Mouse (Mus musculus): Measurements from ENCODE around the gene Cd200r3. TPM values are rescaled to one million over a fixed set of nuclear protein-coding genes. Genes with fewer than 3 reads are reported as not detected.

Gene Cd200r3
- polyA plus RNA-seq, 1 experiment from 2014 or later = not detected

GRCm38 (mm10) chr16:44996701-44997100 is 53.2 kb downstream of the Cd200r3 start:
- no peaks in the 10 kb centered on the region for H3K4me1 ChIP-seq (replicated peaks; ENCODE audit: control insufficient read depth, insufficient read depth, low read length)
- no peaks in the 10 kb centered on the region for H3K36me3 ChIP-seq (ENCODE audit: control insufficient read depth, insufficient read depth, low read length)
- ATAC-seq (replicated peaks; ENCODE audit: low FRiP score, low TSS enrichment, low read depth) (no peak), DNase-seq (ENCODE audit: low spot score) (no peak)
- H3K27ac ChIP-seq (ENCODE audit: low read depth) = no peak overlapping the region
- no peak overlapping the region for H3K4me3 ChIP-seq (ENCODE audit: low read depth, low read length)
- no peak overlapping the region for H3K4me2 ChIP-seq (ENCODE audit: low read length)
- WGBS = 91% methylated on average over 1 of the region's 1 CpGs
- no peak overlapping the region for H3K9ac ChIP-seq (ENCODE audit: low read length)
- no peaks in the 10 kb centered on the region for H3K9me3 ChIP-seq (ENCODE audit: control insufficient read depth, low read length)
- no peaks in the 10 kb centered on the region for H3K27me3 ChIP-seq (replicated peaks; ENCODE audit: control insufficient read depth, insufficient read depth, low read length)

- Histone ChIP-seq H3K4me1 (replicated peaks; ENCODE audit: control insufficient read depth, insufficient read depth, low read length) (no peaks in the 10 kb centered on the region), H3K27ac (ENCODE audit: low read depth) (no peak overlapping the region), H3K36me3 (ENCODE audit: control insufficient read depth, insufficient read depth, low read length) (no peaks in the 10 kb centered on the region), H3K4me3 (ENCODE audit: low read depth, low read length) (no peak overlapping the region), H3K4me2 (ENCODE audit: low read length) (no peak overlapping the region), H3K9ac (ENCODE audit: low read length) (no peak overlapping the region), H3K27me3 (replicated peaks; ENCODE audit: control insufficient read depth, insufficient read depth, low read length) (no peaks in the 10 kb centered on the region), H3K9me3 (ENCODE audit: control insufficient read depth, low read length) (no peaks in the 10 kb centered on the region)
- DNase-seq (ENCODE audit: low spot score) (no peak), ATAC-seq (replicated peaks; ENCODE audit: low FRiP score, low TSS enrichment, low read depth) (no peak)
- 65% methylated on average over 3 of the region's 3 CpGs for WGBS
These were observed 56.1 kb downstream of the Cd200r3 start for GRCm38 (mm10) chr16:44999537-44999936.

- no peak for ATAC-seq (replicated peaks; ENCODE audit: low FRiP score, low TSS enrichment, low read depth)
- H3K4me1 ChIP-seq (replicated peaks; ENCODE audit: control insufficient read depth, insufficient read depth, low read length) = no peaks in the 10 kb centered on the region
These were observed 61.0 kb downstream of the Cd200r3 start for GRCm38 (mm10) chr16:45004443-45004842.

DNA sequence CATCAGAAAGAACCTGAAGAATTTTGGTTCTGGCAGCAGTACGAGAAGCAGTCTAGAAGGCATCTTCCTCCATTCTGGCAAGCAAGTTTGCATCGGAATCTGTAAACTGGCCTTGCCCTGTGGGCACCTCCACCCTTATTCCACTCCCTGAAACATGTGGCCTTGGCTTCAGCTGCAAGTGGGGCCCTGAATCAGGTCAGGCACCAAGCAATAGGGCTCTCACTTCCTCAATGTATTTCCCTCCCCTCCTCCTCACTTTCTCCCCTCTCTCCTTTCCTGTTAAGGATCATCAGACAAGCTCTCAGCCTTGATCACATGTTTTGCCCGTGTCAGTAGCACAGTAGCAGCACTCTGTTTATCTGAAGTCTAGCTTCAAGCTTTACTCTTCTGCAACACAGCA is 61.8 kb downstream of the Cd200r3 start:
- WGBS = 68% methylated on average over 3 of the region's 3 CpGs
- no peaks in the 10 kb centered on the region for H3K4me1 ChIP-seq (replicated peaks; ENCODE audit: control insufficient read depth, insufficient read depth, low read length)
- DNase-seq (ENCODE audit: low spot score) = no peak
- no peak overlapping the region for H3K9ac ChIP-seq (ENCODE audit: low read length)
- H3K27me3 ChIP-seq (replicated peaks; ENCODE audit: control insufficient read depth, insufficient read depth, low read length) = no peaks in the 10 kb centered on the region
- H3K4me2 ChIP-seq (ENCODE audit: low read length) = no peak overlapping the region
- H3K4me3 ChIP-seq (ENCODE audit: low read depth, low read length) = no peak overlapping the region
- H3K27ac ChIP-seq (ENCODE audit: low read depth) = no peak overlapping the region
- no peaks in the 10 kb centered on the region for H3K36me3 ChIP-seq (ENCODE audit: control insufficient read depth, insufficient read depth, low read length)
- ATAC-seq (replicated peaks; ENCODE audit: low FRiP score, low TSS enrichment, low read depth) = no peak
- no peaks in the 10 kb centered on the region for H3K9me3 ChIP-seq (ENCODE audit: control insufficient read depth, low read length)

More at GRCm38 (mm10) chr16:45004443-45004842, 61.0 kb downstream of the Cd200r3 start:
- H3K27ac ChIP-seq (ENCODE audit: low read depth) = no peak overlapping the region
- H3K36me3 ChIP-seq (ENCODE audit: control insufficient read depth, insufficient read depth, low read length) = no peaks in the 10 kb centered on the region
- H3K4me2 ChIP-seq (ENCODE audit: low read length) = no peak overlapping the region
- H3K9me3 ChIP-seq (ENCODE audit: control insufficient read depth, low read length) = no peaks in the 10 kb centered on the region
- no peaks in the 10 kb centered on the region for H3K27me3 ChIP-seq (replicated peaks; ENCODE audit: control insufficient read depth, insufficient read depth, low read length)
- H3K4me3 ChIP-seq (ENCODE audit: low read depth, low read length) = no peak overlapping the region
- 85% methylated on average over 3 of the region's 3 CpGs for WGBS
- H3K9ac ChIP-seq (ENCODE audit: low read length) = no peak overlapping the region
- DNase-seq (ENCODE audit: low spot score) = no peak

DNA sequence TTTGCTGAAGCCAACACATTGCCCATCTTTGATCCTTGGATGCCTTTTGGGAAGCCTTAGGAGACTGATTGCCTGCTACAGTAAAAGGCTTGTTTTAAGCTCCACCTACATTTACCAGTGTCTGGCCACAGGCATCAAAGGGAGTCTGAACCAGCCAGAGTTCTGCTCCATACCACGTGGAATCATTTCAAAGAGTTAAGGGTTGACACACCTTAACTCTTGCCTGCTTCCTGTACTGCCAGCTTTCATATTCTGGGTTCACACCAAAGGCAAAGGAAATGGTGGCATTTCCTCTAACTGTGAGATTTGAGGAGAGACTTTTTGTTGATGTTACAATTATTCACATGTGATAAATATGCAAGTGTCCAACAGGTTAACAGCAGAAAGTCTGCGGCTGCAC is 63.5 kb downstream of the Cd200r3 start:
- Histone ChIP-seq H3K4me3 (ENCODE audit: low read depth, low read length) (no peak overlapping the region), H3K9ac (ENCODE audit: low read length) (no peak overlapping the region), H3K27ac (ENCODE audit: low read depth) (no peak overlapping the region), H3K9me3 (ENCODE audit: control insufficient read depth, low read length) (no peaks in the 10 kb centered on the region), H3K36me3 (ENCODE audit: control insufficient read depth, insufficient read depth, low read length) (no peaks in the 10 kb centered on the region), H3K4me2 (ENCODE audit: low read length) (no peak overlapping the region), H3K27me3 (replicated peaks; ENCODE audit: control insufficient read depth, insufficient read depth, low read length) (no peaks in the 10 kb centered on the region), H3K4me1 (replicated peaks; ENCODE audit: control insufficient read depth, insufficient read depth, low read length) (no peaks in the 10 kb centered on the region)
- 51% methylated on average over 2 of the region's 2 CpGs for WGBS
- DNase-seq (ENCODE audit: low spot score) (no peak), ATAC-seq (replicated peaks; ENCODE audit: low FRiP score, low TSS enrichment, low read depth) (no peak)

DNA sequence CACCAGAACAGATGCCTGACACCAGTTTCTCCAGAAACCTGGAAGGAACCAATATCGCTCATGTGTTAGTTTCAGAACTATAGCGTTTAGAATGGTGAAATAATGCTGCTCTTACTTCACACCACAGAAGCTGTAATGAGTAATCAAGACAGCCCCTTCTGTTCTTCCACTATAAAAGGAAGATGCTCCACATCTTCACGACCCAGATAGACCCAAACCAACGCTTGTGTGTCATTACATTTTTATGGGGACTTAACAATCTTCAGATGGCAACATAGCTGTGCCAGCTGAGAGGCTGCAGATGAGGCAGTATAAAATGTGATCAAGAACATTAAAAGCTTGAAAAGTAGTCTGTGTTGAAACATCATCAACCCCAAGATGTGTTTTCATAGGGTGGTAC is 64.3 kb downstream of the Cd200r3 start:
- no peaks in the 10 kb centered on the region for H3K36me3 ChIP-seq (ENCODE audit: control insufficient read depth, insufficient read depth, low read length)
- no peak overlapping the region for H3K27ac ChIP-seq (ENCODE audit: low read depth)
- H3K4me3 ChIP-seq (ENCODE audit: low read depth, low read length) = no peak overlapping the region
- H3K27me3 ChIP-seq (replicated peaks; ENCODE audit: control insufficient read depth, insufficient read depth, low read length) = no peaks in the 10 kb centered on the region
- DNase-seq (ENCODE audit: low spot score) = no peak
- 86% methylated on average over 4 of the region's 4 CpGs for WGBS
- no peaks in the 10 kb centered on the region for H3K9me3 ChIP-seq (ENCODE audit: control insufficient read depth, low read length)
- ATAC-seq (replicated peaks; ENCODE audit: low FRiP score, low TSS enrichment, low read depth) = no peak
- H3K9ac ChIP-seq (ENCODE audit: low read length) = no peak overlapping the region
- H3K4me1 ChIP-seq (replicated peaks; ENCODE audit: control insufficient read depth, insufficient read depth, low read length) = no peaks in the 10 kb centered on the region
- H3K4me2 ChIP-seq (ENCODE audit: low read length) = no peak overlapping the region

- Histone ChIP-seq H3K27me3 (replicated peaks; ENCODE audit: control insufficient read depth, insufficient read depth, low read length) (no peaks in the 10 kb centered on the region), H3K4me1 (replicated peaks; ENCODE audit: control insufficient read depth, insufficient read depth, low read length) (no peaks in the 10 kb centered on the region), H3K9ac (ENCODE audit: low read length) (no peak overlapping the region), H3K9me3 (ENCODE audit: control insufficient read depth, low read length) (no peaks in the 10 kb centered on the region), H3K4me2 (ENCODE audit: low read length) (no peak overlapping the region), H3K4me3 (ENCODE audit: low read depth, low read length) (no peak overlapping the region), H3K27ac (ENCODE audit: low read depth) (no peak overlapping the region), H3K36me3 (ENCODE audit: control insufficient read depth, insufficient read depth, low read length) (no peaks in the 10 kb centered on the region)
- ATAC-seq (replicated peaks; ENCODE audit: low FRiP score, low TSS enrichment, low read depth) (no peak), DNase-seq (ENCODE audit: low spot score) (no peak)
- WGBS = 53% methylated on average over 5 of the region's 5 CpGs
These were observed 66.2 kb downstream of the Cd200r3 start for GRCm38 (mm10) chr16:45009634-45010033.

GRCm38 (mm10) chr16:45015591-45015990 is 72.1 kb downstream of the Cd200r3 start:
- H3K4me3 ChIP-seq (ENCODE audit: low read depth, low read length) = no peak overlapping the region
- no peaks in the 10 kb centered on the region for H3K27me3 ChIP-seq (replicated peaks; ENCODE audit: control insufficient read depth, insufficient read depth, low read length)
- ATAC-seq (replicated peaks; ENCODE audit: low FRiP score, low TSS enrichment, low read depth) (no peak), DNase-seq (ENCODE audit: low spot score) (no peak)
- H3K9ac ChIP-seq (ENCODE audit: low read length) = no peak overlapping the region
- whole genome bisulfite sequencing = 92% methylated on average over 1 of the region's 1 CpGs
- H3K27ac ChIP-seq (ENCODE audit: low read depth) = no peak overlapping the region
- no peaks in the 10 kb centered on the region for H3K4me1 ChIP-seq (replicated peaks; ENCODE audit: control insufficient read depth, insufficient read depth, low read length)
- no peak overlapping the region for H3K4me2 ChIP-seq (ENCODE audit: low read length)
- no peaks in the 10 kb centered on the region for H3K9me3 ChIP-seq (ENCODE audit: control insufficient read depth, low read length)
- no peaks in the 10 kb centered on the region for H3K36me3 ChIP-seq (ENCODE audit: control insufficient read depth, insufficient read depth, low read length)

GRCm38 (mm10) chr16:45016488-45016887 is 73.0 kb downstream of the Cd200r3 start:
- no peak overlapping the region for H3K9ac ChIP-seq (ENCODE audit: low read length)
- H3K4me2 ChIP-seq (ENCODE audit: low read length) = no peak overlapping the region
- no peak overlapping the region for H3K27ac ChIP-seq (ENCODE audit: low read depth)
- DNase-seq (ENCODE audit: low spot score) = no peak
- no peak overlapping the region for H3K4me3 ChIP-seq (ENCODE audit: low read depth, low read length)
- H3K36me3 ChIP-seq (ENCODE audit: control insufficient read depth, insufficient read depth, low read length) = no peaks in the 10 kb centered on the region
- 75% methylated on average over 3 of the region's 3 CpGs for WGBS
- H3K4me1 ChIP-seq (replicated peaks; ENCODE audit: control insufficient read depth, insufficient read depth, low read length) = no peaks in the 10 kb centered on the region
- H3K27me3 ChIP-seq (replicated peaks; ENCODE audit: control insufficient read depth, insufficient read depth, low read length) = no peaks in the 10 kb centered on the region
- no peak for ATAC-seq (replicated peaks; ENCODE audit: low FRiP score, low TSS enrichment, low read depth)
- H3K9me3 ChIP-seq (ENCODE audit: control insufficient read depth, low read length) = no peaks in the 10 kb centered on the region

Measured in intestine, embryonic 14.5 days (tissue).